8 mouse cellular contexts compared by ENCODE assay signal in genomic region chr15:99668881-99669280, GRCm38 (mm10). TPM values are rescaled to one million over a fixed set of nuclear protein-coding genes. Genes with fewer than 3 reads are reported as not detected.
DNase-seq lines count a peak whose midpoint lies in the region; ATAC-seq and TF ChIP-seq lines count a peak whose summit lies in the region.
"Had no signal": no experiment of that assay in that cellular context is flagged by ENCODE, and none has a peak within 500 bp of the region (broad histone marks: within the 10 kb centered on the region; RNA-seq: fewer than 3 reads in every experiment).

No protein-coding gene starts in this region.

- H3K4me2 ChIP-seq in hindbrain, embryonic 14.5 days (replicated peaks): peak overlapping the region; percentile 69
- peak overlapping the region; percentile 82 for H3K4me2 ChIP-seq in midbrain, embryonic 14.5 days (ENCODE audit: low read length)
- H3K4me2 ChIP-seq: liver, embryonic 15.5 days had no signal

- H3K27ac ChIP-seq in hindbrain, embryonic 14.5 days: peak overlapping the region; percentile 92
- peak overlapping the region; percentile 92; the same call in 1 of the 2 replicates for H3K27ac ChIP-seq in midbrain, embryonic 14.5 days (replicated peaks; ENCODE audit: low read depth, low read length)
- no peak overlapping the region for H3K27ac ChIP-seq in small intestine, adult 2 months (ENCODE audit: insufficient read depth, low read depth, low read length)
- H3K27ac ChIP-seq: liver, embryonic 15.5 days had no signal

- WGBS in hindbrain, embryonic 14.5 days: under 1% methylated on average over 12 of the region's 12 CpGs
- 2% methylated on average over 12 of the region's 12 CpGs for WGBS in midbrain, embryonic 14.5 days
- WGBS in small intestine, adult 2 months: 5% methylated on average over 12 of the region's 12 CpGs

- H3K27me3 ChIP-seq in hindbrain, embryonic 14.5 days (ENCODE audit: control insufficient read depth, insufficient read depth, low read length): no peaks in the 10 kb centered on the region
- no peaks in the 10 kb centered on the region for H3K27me3 ChIP-seq in midbrain, embryonic 14.5 days (ENCODE audit: control insufficient read depth, insufficient read depth, low read length)
- peaks cover 39% of the 10 kb centered on the region for H3K27me3 ChIP-seq in small intestine, adult 2 months (ENCODE audit: control insufficient read depth, insufficient read depth, low read length)

- H3K9ac ChIP-seq in hindbrain, embryonic 14.5 days: 0 out of 2 replicates have a peak overlapping the region, but pooled peaks have one; percentile 16
- H3K9ac ChIP-seq in midbrain, embryonic 14.5 days (replicated peaks; ENCODE audit: low read length): no peak overlapping the region
- H3K9ac ChIP-seq: liver, embryonic 15.5 days had no signal

- no peaks in the 10 kb centered on the region for H3K9me3 ChIP-seq in hindbrain, embryonic 14.5 days (ENCODE audit: control insufficient read depth, low read length)
- H3K9me3 ChIP-seq in midbrain, embryonic 14.5 days (ENCODE audit: control insufficient read depth, low read length): no peaks in the 10 kb centered on the region
- H3K9me3 ChIP-seq: liver, embryonic 15.5 days had no signal

- H3K4me1 ChIP-seq in hindbrain, embryonic 14.5 days (replicated peaks; ENCODE audit: control insufficient read depth, insufficient read depth, low read length): peaks cover 61% of the 10 kb centered on the region
- peaks cover 60% of the 10 kb centered on the region for H3K4me1 ChIP-seq in midbrain, embryonic 14.5 days (ENCODE audit: control insufficient read depth, insufficient read depth, low read length)
- H3K4me1 ChIP-seq in small intestine, adult 2 months (ENCODE audit: control insufficient read depth, insufficient read depth, insufficient read length, low read length): peaks cover 8% of the 10 kb centered on the region

- TF ChIP-seq POLR2A in small intestine, adult 2 months (IDR thresholded peaks at IDR 0.05; ENCODE audit: low read depth, low read length): no peak

- intact Hi-C loops in left cerebral cortex, postnatal 14 days (cut with DNase I): loop anchor here (1.0 to 5.0 kb wide), 2 partner anchors 73 to 172 kb away; no protein-coding TSS in a partner anchor

- no peak overlapping the region for H3K4me3 ChIP-seq in hindbrain, embryonic 14.5 days (replicated peaks; ENCODE audit: low read length)
- no peak overlapping the region for H3K4me3 ChIP-seq in midbrain, embryonic 14.5 days (replicated peaks; ENCODE audit: low read depth, low read length)
- H3K4me3 ChIP-seq in small intestine, adult 2 months (ENCODE audit: low read depth, low read length): no peak overlapping the region
- H3K4me3 ChIP-seq: liver, embryonic 15.5 days had no signal

- 0 out of 2 replicates have a peak, but pooled peaks cover 12% of the 10 kb centered on the region for H3K36me3 ChIP-seq in hindbrain, embryonic 14.5 days (replicated peaks; ENCODE audit: control insufficient read depth, insufficient read depth)
- peaks cover 12% of the 10 kb centered on the region; the same call in 1 of the 2 replicates for H3K36me3 ChIP-seq in midbrain, embryonic 14.5 days (ENCODE audit: control insufficient read depth, insufficient read depth, low read length)
- H3K36me3 ChIP-seq in small intestine, adult 2 months (ENCODE audit: control insufficient read depth, insufficient read depth, low read length): no peaks in the 10 kb centered on the region
- H3K36me3 ChIP-seq: liver, embryonic 15.5 days had no signal

- TF ChIP-seq CTCF in small intestine, adult 2 months (IDR thresholded peaks at IDR 0.05; ENCODE audit: extremely low read depth, insufficient read length, insufficient replicate concordance, low read depth, low read length): peak; percentile 88

- no peak for ATAC-seq in hindbrain, embryonic 14.5 days (ENCODE audit: low FRiP score)
- no peak for ATAC-seq in midbrain, embryonic 14.5 days (ENCODE audit: low FRiP score, low TSS enrichment)

- peak; percentile 85 for DNase-seq in R1 (ENCODE audit: low read depth, low spot score)
- DNase-seq in cerebellum, postnatal 10 days: peak; percentile 92 to 93
- DNase-seq in frontal cortex, postnatal 14 days (ENCODE audit: low spot score in 2 of 2): peak; percentile 58 to 71
- DNase-seq in hindbrain, embryonic 14.5 days (ENCODE audit: low spot score): peak; percentile 83
- peak; percentile 84 to 88 for DNase-seq in left cerebral cortex, postnatal 14 days (ENCODE audit: low spot score in 2 of 2)
- DNase-seq in midbrain, embryonic 14.5 days: peak; percentile 91

RNA-seq across cellular contexts. Expression of gene Asic1, which starts 1.3 kb away (rescaled TPM):
- 49.7 and 51.7 TPM in 2 replicates for polyA plus RNA-seq in hindbrain, embryonic 14.5 days (2014; fragmentation: Nextera tagmentation; extraction: Ambion mirVana)
- 10 to 100 TPM; 83.1 to 91.8 TPM for total RNA-seq in left cerebral cortex, postnatal 14 days (2021)
- polyA plus RNA-seq in midbrain, embryonic 14.5 days (2014; fragmentation: Nextera tagmentation; extraction: Ambion mirVana): 51.9 and 53.5 TPM in 2 replicates
- 0.30 and 0.70 TPM in 2 replicates for polyA plus RNA-seq in small intestine, adult 2 months (2012; rRNA removed)

RNA-seq across cellular contexts. Expression of gene Racgap1, which starts 17.4 kb away (rescaled TPM):
- 44.9 and 51.3 TPM in 2 replicates for polyA plus RNA-seq in hindbrain, embryonic 14.5 days (2014; fragmentation: Nextera tagmentation; extraction: Ambion mirVana)
- total RNA-seq in left cerebral cortex, postnatal 14 days (2021): 1 to 10 TPM; 9.2 to 10.0 TPM
- 42.2 and 64.0 TPM in 2 replicates for polyA plus RNA-seq in midbrain, embryonic 14.5 days (2014; fragmentation: Nextera tagmentation; extraction: Ambion mirVana)
- polyA plus RNA-seq in small intestine, adult 2 months (2012; rRNA removed): 6.8 and 12.5 TPM in 2 replicates

RNA-seq across cellular contexts. Expression of gene Smarcd1, which starts 33.0 kb away (rescaled TPM):
- 93.2 and 107 TPM in 2 replicates for polyA plus RNA-seq in hindbrain, embryonic 14.5 days (2014; fragmentation: Nextera tagmentation; extraction: Ambion mirVana)
- 100 to 1,000 TPM; 142 to 143 TPM for total RNA-seq in left cerebral cortex, postnatal 14 days (2021)
- polyA plus RNA-seq in midbrain, embryonic 14.5 days (2014; fragmentation: Nextera tagmentation; extraction: Ambion mirVana): 127 and 136 TPM in 2 replicates
- polyA plus RNA-seq in small intestine, adult 2 months (2012; rRNA removed): 9.5 and 23.8 TPM in 2 replicates

RNA-seq across cellular contexts. Expression of gene Gm17349, which starts 36.4 kb away (rescaled TPM):
- polyA plus RNA-seq in hindbrain, embryonic 14.5 days (2014; fragmentation: Nextera tagmentation; extraction: Ambion mirVana): not detected in 2 replicates
- 1 to 10 TPM; 5.6 to 8.1 TPM for total RNA-seq in left cerebral cortex, postnatal 14 days (2021)
- not detected in 2 replicates for polyA plus RNA-seq in midbrain, embryonic 14.5 days (2014; fragmentation: Nextera tagmentation; extraction: Ambion mirVana)
- polyA plus RNA-seq in small intestine, adult 2 months (2012; rRNA removed): 3.0 TPM in 1 of 2 replicates, not detected in the other
- polyA plus RNA-seq: liver, embryonic 15.5 days had no signal

RNA-seq across cellular contexts. Expression of gene Gpd1, which starts 48.4 kb away (rescaled TPM):
- 2.0 and 2.2 TPM in 2 replicates for polyA plus RNA-seq in hindbrain, embryonic 14.5 days (2014; fragmentation: Nextera tagmentation; extraction: Ambion mirVana)
- total RNA-seq in left cerebral cortex, postnatal 14 days (2021): 10 to 100 TPM; 34.1 to 35.5 TPM
- 0.92 and 1.7 TPM in 2 replicates for polyA plus RNA-seq in midbrain, embryonic 14.5 days (2014; fragmentation: Nextera tagmentation; extraction: Ambion mirVana)
- polyA plus RNA-seq in small intestine, adult 2 months (2012; rRNA removed): 246 and 260 TPM in 2 replicates

Comparison
In these comparisons a context has a peak if more than half of its experiments do, and no peak if none do; other contexts are left out.
1. RNA of gene Asic1, which starts 1.3 kb away (polyA plus RNA-seq): 51.9 to 53.5 TPM in midbrain, embryonic 14.5 days and 49.7 to 51.7 TPM in hindbrain, embryonic 14.5 days; 0.30 to 0.70 TPM in small intestine, adult 2 months; every median in the first group is over 10 times any median in the second.
2. Peak in every context shown above with its lines, with median percentiles within 50 percentile points of each other: DNase-seq.